17 mouse cellular contexts compared by ENCODE assay signal in genomic region chr10:93695043-93695791, GRCm38 (mm10). TPM values are rescaled to one million over a fixed set of nuclear protein-coding genes. Genes with fewer than 3 reads are reported as not detected.
A peak's percentile ranks its signal among the peaks of the same experiment; 100 is the strongest.
DNase-seq lines count a peak whose midpoint lies in the region; ATAC-seq lines count a peak whose summit lies in the region.
"Had no signal": no experiment of that assay in that cellular context is flagged by ENCODE, and none has a peak within 500 bp of the region (broad histone marks: within the 10 kb centered on the region; RNA-seq: fewer than 3 reads in every experiment).

No protein-coding gene starts in this region.

- no peak overlapping the region for H3K9ac ChIP-seq in hindbrain, embryonic 11.5 days (ENCODE audit: low read depth, low read length)
- peak overlapping the region; percentile 5; the same call in 1 of the 2 replicates for H3K9ac ChIP-seq in embryonic facial prominence, embryonic 14.5 days (ENCODE audit: low read depth, low read length)
- no peak overlapping the region for H3K9ac ChIP-seq in midbrain, embryonic 12.5 days (replicated peaks)
- H3K9ac ChIP-seq: kidney, embryonic 15.5 days; limb, embryonic 12.5 days had no signal

- 0 out of 2 replicates have a peak, but pooled peaks have one; percentile 43 for ATAC-seq in hindbrain, embryonic 11.5 days (ENCODE audit: low FRiP score)
- no peak for ATAC-seq in embryonic facial prominence, embryonic 14.5 days (ENCODE audit: low read depth)
- peak; percentile 56 for ATAC-seq in midbrain, embryonic 12.5 days (ENCODE audit: low FRiP score, low read depth)
- ATAC-seq: activated CD4-positive, CD25-positive, alpha-beta regulatory T cell, adult 4 months had no signal

- intact Hi-C loops in left cerebral cortex, postnatal 14 days (cut with DNase I): no loop called here

- no peak overlapping the region for H3K4me2 ChIP-seq in hindbrain, embryonic 11.5 days (replicated peaks; ENCODE audit: low read depth, low read length)
- H3K4me2 ChIP-seq in embryonic facial prominence, embryonic 14.5 days (ENCODE audit: low read depth, low read length): peak overlapping the region; percentile 32
- H3K4me2 ChIP-seq in midbrain, embryonic 12.5 days (replicated peaks): 0 out of 2 replicates have a peak overlapping the region, but pooled peaks have one; percentile 0
- H3K4me2 ChIP-seq: kidney, embryonic 15.5 days; limb, embryonic 12.5 days had no signal

- H3K4me1 ChIP-seq in hindbrain, embryonic 11.5 days (replicated peaks; ENCODE audit: control insufficient read depth, insufficient read depth, low read length): no peaks in the 10 kb centered on the region
- peaks cover 9% of the 10 kb centered on the region; the same call in 1 of the 2 replicates for H3K4me1 ChIP-seq in hindbrain, embryonic 10.5 days (replicated peaks)
- no peaks in the 10 kb centered on the region for H3K4me1 ChIP-seq in embryonic facial prominence, embryonic 14.5 days (ENCODE audit: control insufficient read depth, insufficient read depth, low read length)
- H3K4me1 ChIP-seq in midbrain, embryonic 12.5 days: peaks cover 16% of the 10 kb centered on the region
- H3K4me1 ChIP-seq: kidney, embryonic 15.5 days had no signal

- no peaks in the 10 kb centered on the region for H3K36me3 ChIP-seq in hindbrain, embryonic 11.5 days (ENCODE audit: control insufficient read depth, insufficient read depth, low read length)
- no peaks in the 10 kb centered on the region for H3K36me3 ChIP-seq in hindbrain, embryonic 10.5 days
- no peaks in the 10 kb centered on the region for H3K36me3 ChIP-seq in embryonic facial prominence, embryonic 14.5 days (ENCODE audit: control insufficient read depth, insufficient read depth, low read length)
- H3K36me3 ChIP-seq in midbrain, embryonic 12.5 days: no peaks in the 10 kb centered on the region
- H3K36me3 ChIP-seq: kidney, embryonic 15.5 days; limb, embryonic 12.5 days had no signal

- no peak overlapping the region for H3K4me3 ChIP-seq in hindbrain, embryonic 11.5 days (ENCODE audit: low read depth, low read length)
- H3K4me3 ChIP-seq in hindbrain, embryonic 10.5 days: no peak overlapping the region
- H3K4me3 ChIP-seq in embryonic facial prominence, embryonic 14.5 days (ENCODE audit: low read depth, low read length): no peak overlapping the region
- H3K4me3 ChIP-seq in midbrain, embryonic 12.5 days: no peak overlapping the region
- H3K4me3 ChIP-seq: kidney, embryonic 15.5 days; limb, embryonic 12.5 days had no signal

- no peak for DNase-seq in hindbrain, embryonic 11.5 days (ENCODE audit: low spot score)
- DNase-seq in hindbrain, embryonic 10.5 days (ENCODE audit: low spot score): no peak
- no peak for DNase-seq in embryonic facial prominence, embryonic 14.5 days (ENCODE audit: low spot score)
- DNase-seq in gonadal fat pad, adult 2 months (ENCODE audit: low read depth): peak; percentile 6
- no peak for DNase-seq in left cerebral cortex, postnatal 14 days (ENCODE audit: low spot score in 2 of 2)
- no peak for DNase-seq in cerebellum, adult 11 months
- no peak for DNase-seq in frontal cortex, postnatal 10 days (ENCODE audit: low spot score in 2 of 2)
- DNase-seq: gastrocnemius, postnatal 14 days; layer of hippocampus, adult 9-11 months; lung, postnatal 36 days; right cerebral cortex, adult 18-20 months; thymus, postnatal 36 days had no signal

- H3K27me3 ChIP-seq in hindbrain, embryonic 11.5 days (ENCODE audit: control insufficient read depth, insufficient read depth, low read length): no peaks in the 10 kb centered on the region
- H3K27me3 ChIP-seq in hindbrain, embryonic 10.5 days (ENCODE audit: insufficient read depth, poor library complexity, severe bottlenecking): no peaks in the 10 kb centered on the region
- no peaks in the 10 kb centered on the region for H3K27me3 ChIP-seq in embryonic facial prominence, embryonic 14.5 days (replicated peaks; ENCODE audit: control insufficient read depth, insufficient read depth, low read length)
- H3K27me3 ChIP-seq in midbrain, embryonic 12.5 days: no peaks in the 10 kb centered on the region
- H3K27me3 ChIP-seq: kidney, embryonic 15.5 days; limb, embryonic 12.5 days had no signal

- H3K27ac ChIP-seq in hindbrain, embryonic 11.5 days (ENCODE audit: low read depth, low read length): no peak overlapping the region
- no peak overlapping the region for H3K27ac ChIP-seq in hindbrain, embryonic 10.5 days
- H3K27ac ChIP-seq in embryonic facial prominence, embryonic 14.5 days (replicated peaks; ENCODE audit: low read depth, low read length): no peak overlapping the region
- H3K27ac ChIP-seq in midbrain, embryonic 12.5 days (replicated peaks): no peak overlapping the region
- H3K27ac ChIP-seq: kidney, embryonic 15.5 days; limb, embryonic 12.5 days had no signal

- no peaks in the 10 kb centered on the region for H3K9me3 ChIP-seq in hindbrain, embryonic 11.5 days (ENCODE audit: control insufficient read depth, low read length)
- no peaks in the 10 kb centered on the region for H3K9me3 ChIP-seq in hindbrain, embryonic 10.5 days
- no peaks in the 10 kb centered on the region for H3K9me3 ChIP-seq in embryonic facial prominence, embryonic 14.5 days (ENCODE audit: control insufficient read depth, low read length)
- H3K9me3 ChIP-seq in midbrain, embryonic 12.5 days: no peaks in the 10 kb centered on the region
- H3K9me3 ChIP-seq: kidney, embryonic 15.5 days; limb, embryonic 12.5 days had no signal

- 49% methylated on average over 21 of the region's 21 CpGs for WGBS in hindbrain, embryonic 11.5 days
- WGBS in hindbrain, embryonic 10.5 days: 53% methylated on average over 21 of the region's 21 CpGs
- WGBS in embryonic facial prominence, embryonic 14.5 days: 54% methylated on average over 21 of the region's 21 CpGs
- 50% methylated on average over 21 of the region's 21 CpGs for WGBS in midbrain, embryonic 12.5 days

RNA-seq across cellular contexts. Expression of gene Ntn4, which starts 54.7 kb away (rescaled TPM):
- polyA plus RNA-seq in hindbrain, embryonic 11.5 days (2014; fragmentation: Nextera tagmentation; extraction: Ambion mirVana): 2.3 and 4.3 TPM in 2 replicates
- polyA plus RNA-seq in hindbrain, embryonic 10.5 days (2016; fragmentation: Nextera tagmentation; extraction: Ambion mirVana): 0.90 and 2.2 TPM in 2 replicates
- polyA plus RNA-seq in embryonic facial prominence, embryonic 14.5 days (2014; fragmentation: Nextera tagmentation; extraction: Ambion mirVana): 0.74 and 1.2 TPM in 2 replicates
- 6.7 and 7.6 TPM in 2 replicates for polyA plus RNA-seq in gonadal fat pad, adult 2 months (2012; rRNA removed)
- polyA plus RNA-seq in midbrain, embryonic 12.5 days (2016; fragmentation: Nextera tagmentation; extraction: Ambion mirVana): 3.3 and 5.2 TPM in 2 replicates
- total RNA-seq in left cerebral cortex, postnatal 14 days (2021): 10 to 100 TPM; 11.7 to 16.1 TPM
- total RNA-seq: MEL had no signal
